Mouse (Mus musculus) limb, embryonic 14.5 days (tissue): ENCODE measurements around the gene Rab36. TPM values are rescaled to one million over a fixed set of nuclear protein-coding genes. Genes with fewer than 3 reads are reported as not detected.
"Not testable (repeated sequence)": the region's sequence is repeated elsewhere in the genome, so short reads cannot be mapped to it uniquely, and the experiment has no call there.

Experiments
- ATAC-seq: fragments of 200-750 bp; cut with Nextera tagmentation; 2 replicates; pipeline ENCODE4 v1.8.0; 2017; ENCODE audit warnings: low read depth, moderate number of reproducible peaks, moderate TSS enrichment; ENCODE audit not compliant: low FRiP score
- DNase-seq: peaks from one replicate; pipeline ENCODE4 v3.0.0-alpha.2; 2015; ENCODE audit warnings: low spot score
- H3K27ac ChIP-seq: fragments of 300-500 bp; sonication (generic); replicated peaks from 2 replicates; pipeline ENCODE4 v1.5.1; 2014; ENCODE audit warnings: low read depth, mild to moderate bottlenecking, low read length, moderate library complexity, mixed read lengths
- H3K27me3 ChIP-seq: fragments of 300-500 bp; sonication (generic); 2 replicates; pipeline ENCODE4 v1.6.1; 2014; ENCODE audit warnings: low read length, mixed read lengths; ENCODE audit not compliant: control insufficient read depth, insufficient read depth
- H3K36me3 ChIP-seq: fragments of 300-500 bp; sonication (generic); 2 replicates; pipeline ENCODE4 v1.6.1; 2014; ENCODE audit warnings: mild to moderate bottlenecking, low read length, moderate library complexity, mixed read lengths; ENCODE audit not compliant: control insufficient read depth, insufficient read depth
- H3K4me1 ChIP-seq: fragments of 300-500 bp; sonication (generic); 2 replicates; pipeline ENCODE4 v1.6.1; 2014; ENCODE audit warnings: antibody characterized with exemption, low read length, mixed read lengths; ENCODE audit not compliant: control insufficient read depth, insufficient read depth
- H3K4me2 ChIP-seq: fragments of 300-500 bp; sonication (generic); replicated peaks from 2 replicates; pipeline ENCODE4 v1.6.1; 2014; ENCODE audit warnings: low read depth, mild to moderate bottlenecking, low read length, moderate library complexity; ENCODE audit not compliant: severe bottlenecking
- H3K4me3 ChIP-seq: fragments of 300-500 bp; sonication (generic); replicated peaks from 2 replicates; pipeline ENCODE4 v1.5.1; 2014; ENCODE audit warnings: low read length
- H3K9ac ChIP-seq: fragments of 300-500 bp; sonication (generic); 2 replicates; pipeline ENCODE4 v1.6.1; 2014; ENCODE audit warnings: mild to moderate bottlenecking, low read depth, low read length, moderate library complexity; ENCODE audit not compliant: severe bottlenecking
- H3K9me3 ChIP-seq: fragments of 300-500 bp; sonication (generic); 2 replicates; pipeline ENCODE4 v1.6.1; 2016; ENCODE audit warnings: low read length; ENCODE audit not compliant: control insufficient read depth
- POLR2A ChIP-seq: fragments of 200-500 bp; IDR thresholded peaks from 2 replicates; pipeline ENCODE4 v1.8.0; 2012; ENCODE audit warnings: inconsistent platforms, mild to moderate bottlenecking, moderate library complexity, borderline replicate concordance; ENCODE audit not compliant: insufficient read depth, insufficient read length; ENCODE audit errors: extremely low read depth
- WGBS: fragments of 180-500 bp; shearing (Covaris S2); extraction: QIAGEN DNeasy Blood & Tissue Kit; methylation state at CpG from one replicate; pipeline ENCODE4 v1.1.7; 2014; 5-methylcytosine and 5-hydroxymethylcytosine counted together
- polyA plus RNA-seq, 2 experiments: library from polyadenylated mRNA; depleted of rRNA in 1 of 2; stranded (reverse) in 1 of 2; unstranded in 1 of 2; fragments of >200 nt; fragmentation: Nextera tagmentation in 1 of 2; extraction: Ambion mirVana in 1 of 2; gene quantifications; 2 replicates each; pipeline versions ENCODE4 v1.2.1 to v1.2.3; 2012 to 2014

Rab36 gene
- polyA plus RNA-seq, 2 experiments = 6.0 to 17.6 TPM

DNA sequence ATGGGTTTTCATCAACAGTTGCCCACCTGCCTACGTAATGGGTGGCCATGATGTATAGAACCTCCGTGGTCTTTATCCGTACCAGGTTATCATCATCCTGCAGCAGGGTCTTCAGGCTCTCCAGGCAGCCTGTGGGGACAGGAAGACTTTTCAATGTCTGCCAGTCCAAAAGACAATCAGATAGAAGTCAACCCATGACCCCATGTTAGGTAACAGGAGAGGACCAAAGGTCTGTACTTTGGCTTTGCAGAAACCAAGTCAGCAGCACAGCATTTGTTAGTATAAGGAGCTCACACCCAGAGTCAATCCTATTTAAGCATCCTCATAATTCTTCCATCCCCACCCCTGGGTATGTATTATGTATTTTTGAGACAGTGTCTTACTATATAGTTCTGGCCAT is 7.2 kb upstream of the Rab36 start:
- WGBS = 96% methylated on average over 3 of the region's 3 CpGs
- ATAC-seq = no peak
- no peaks in the 10 kb centered on the region for H3K27me3 ChIP-seq
- DNase-seq = no peak
- H3K4me2 ChIP-seq = no peak overlapping the region
- TF ChIP-seq POLR2A = no peak
- no peaks in the 10 kb centered on the region for H3K36me3 ChIP-seq
- H3K4me3 ChIP-seq = no peak overlapping the region
- H3K9me3 ChIP-seq = no peaks in the 10 kb centered on the region
- no peak overlapping the region for H3K27ac ChIP-seq
- H3K9ac ChIP-seq = no peak overlapping the region
- H3K4me1 ChIP-seq = peaks cover 8% of the 10 kb centered on the region; the same call in 1 of the 2 replicates

DNA sequence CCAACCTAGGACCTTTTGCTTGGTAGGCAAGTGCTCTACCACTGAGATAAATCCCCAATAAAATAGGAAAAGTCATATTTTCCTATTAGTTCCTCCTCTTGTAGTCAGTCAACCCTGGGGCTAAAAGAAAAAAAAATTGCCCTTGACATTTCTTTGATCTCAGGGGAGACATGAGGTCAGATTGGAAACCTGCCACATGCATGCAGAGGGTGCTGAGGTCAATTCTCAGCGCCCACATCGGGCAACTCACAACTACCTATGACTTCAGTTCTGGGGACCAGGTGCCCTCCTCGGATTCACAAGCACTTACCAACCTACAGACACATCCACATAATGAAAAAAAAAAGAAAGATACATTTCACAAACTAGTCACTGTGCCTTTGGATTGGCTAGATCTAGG is 6.6 kb upstream of the Rab36 start:
- 76% methylated on average over 3 of the region's 3 CpGs for WGBS
- H3K4me3 ChIP-seq = no peak overlapping the region
- no peak overlapping the region for H3K27ac ChIP-seq
- H3K4me1 ChIP-seq = peaks cover 8% of the 10 kb centered on the region; the same call in 1 of the 2 replicates
- TF ChIP-seq POLR2A = no peak
- no peak overlapping the region for H3K9ac ChIP-seq
- no peaks in the 10 kb centered on the region for H3K27me3 ChIP-seq
- DNase-seq (no peak), ATAC-seq (no peak)
- no peaks in the 10 kb centered on the region for H3K9me3 ChIP-seq
- H3K36me3 ChIP-seq = no peaks in the 10 kb centered on the region
- no peak overlapping the region for H3K4me2 ChIP-seq

GRCm38 (mm10) chr10:75031345-75032114 is 5.3 kb upstream of the Rab36 start:
- no peak for DNase-seq
- Histone ChIP-seq H3K27ac (no peak overlapping the region), H3K4me3 (no peak overlapping the region), H3K4me2 (no peak overlapping the region), H3K27me3 (no peaks in the 10 kb centered on the region), H3K4me1 (peaks cover 12% of the 10 kb centered on the region), H3K36me3 (no peaks in the 10 kb centered on the region), H3K9ac (no peak overlapping the region), H3K9me3 (no peaks in the 10 kb centered on the region)
- no peak for ATAC-seq
- TF ChIP-seq POLR2A = no peak
- WGBS = 68% methylated on average over 5 of the region's 5 CpGs

- Histone ChIP-seq H3K9ac (no peak within 1 kb of the TSS), H3K27me3 (no peaks in the 10 kb centered on the region), H3K27ac (no peak within 1 kb of the TSS), H3K4me1 (peaks cover 17% of the 10 kb centered on the region), H3K36me3 (no peaks in the 10 kb centered on the region), H3K9me3 (no peaks in the 10 kb centered on the region), H3K4me2 (peak within 1 kb of the TSS; percentile 20; the same call in 1 of the 2 replicates), H3K4me3 (no peak within 1 kb of the TSS)
- no peak for TF ChIP-seq POLR2A
- no peak for ATAC-seq
- 25% methylated on average over 10 of the region's 10 CpGs for WGBS
- peak; percentile 64 for DNase-seq
These were observed 4.5 kb upstream of the Rab36 start, which contains the start of gene Rsph14 for GRCm38 (mm10) chr10:75032395-75032794. TSS of gene Rsph14 (minus strand) at chr10:75032586.

DNA sequence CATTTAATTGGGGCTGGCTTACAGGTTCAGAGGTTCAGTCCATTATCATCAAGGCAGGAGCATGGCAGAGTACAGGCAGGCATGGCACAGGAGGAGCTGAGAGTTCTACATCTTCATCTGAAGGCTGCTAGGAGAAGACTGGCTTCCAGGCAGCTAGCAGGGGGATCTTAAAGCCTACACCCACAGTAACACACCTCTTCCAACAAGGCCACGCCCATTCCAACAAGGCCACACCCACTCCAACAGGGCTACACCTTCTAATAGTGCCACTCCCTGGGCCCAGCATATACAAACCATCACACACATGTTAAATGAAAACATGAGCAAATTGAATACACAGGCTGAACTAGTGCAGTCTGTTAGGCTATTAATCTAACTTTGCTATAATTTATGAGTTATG is 5.2 kb downstream of the Rab36 start:
- not testable (repeated sequence) for H3K27me3 ChIP-seq, H3K9me3 ChIP-seq, H3K27ac ChIP-seq, H3K4me3 ChIP-seq, DNase-seq, H3K4me2 ChIP-seq, H3K9ac ChIP-seq, H3K4me1 ChIP-seq, ATAC-seq
- H3K36me3 ChIP-seq = peaks cover 14% of the 10 kb centered on the region; the same call in 1 of the 2 replicates
- WGBS = 4% methylated on average over 1 of the region's 1 CpGs
